Mouse (Mus musculus): ENCODE results near the gene Pglyrp1.

DNA sequence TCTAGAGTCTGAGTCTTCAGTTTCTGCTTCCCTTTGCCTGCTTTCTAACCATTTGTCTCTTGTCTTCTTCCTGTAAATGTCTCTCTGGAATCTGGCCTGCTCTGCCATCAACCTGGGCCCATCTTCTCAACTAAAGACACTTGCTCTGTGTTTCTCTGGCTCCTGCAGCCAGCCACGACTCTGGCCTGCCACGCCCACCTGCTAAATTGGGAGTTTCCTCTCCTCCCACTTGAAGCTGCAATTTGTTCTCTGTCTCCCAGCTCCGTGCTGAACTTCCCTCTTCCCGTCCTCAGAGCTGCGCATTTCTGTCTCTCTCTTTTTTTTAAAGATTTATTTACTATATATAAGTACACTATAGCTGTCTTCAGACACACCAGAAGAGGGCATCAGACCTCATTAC is 26.3 kb upstream of the Pglyrp1 start:
- TF ChIP-seq CTCF (IDR thresholded peaks at IDR 0.05; ENCODE audit: low read depth): no peak
- no peak for TF ChIP-seq EP300 (optimal IDR thresholded peaks at IDR 0.05)
